Comparison of ENCODE assay signal across 7 mouse cellular contexts in the genomic region with DNA sequence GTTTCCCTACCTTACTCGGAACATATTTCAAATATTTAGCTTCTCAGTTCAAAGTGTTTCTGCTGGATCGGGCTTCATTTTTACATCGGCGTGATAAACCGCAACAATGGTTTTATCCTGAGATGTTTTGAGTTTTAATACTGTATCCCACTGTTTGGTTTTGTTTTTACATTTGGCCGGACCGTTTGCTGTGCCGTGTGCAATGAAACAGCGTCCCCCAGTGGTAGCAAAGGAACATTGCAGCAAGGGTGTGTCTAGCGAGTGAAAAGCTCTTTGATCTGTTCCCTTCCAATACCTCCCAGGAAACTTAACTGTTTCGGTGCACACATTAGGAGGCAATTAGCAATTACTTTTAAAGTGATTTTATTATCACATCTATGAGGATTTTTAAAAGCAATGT.
DNase-seq lines count a peak whose midpoint lies in the region; ATAC-seq and TF ChIP-seq lines count a peak whose summit lies in the region.

No protein-coding gene starts in this region.

- ATAC-seq in liver, embryonic 14.5 days (ENCODE audit: insufficient read depth) = no peak
- ATAC-seq in liver, embryonic 11.5 days (replicated peaks; ENCODE audit: low FRiP score) = no peak
- ATAC-seq in embryonic facial prominence, embryonic 11.5 days (replicated peaks; ENCODE audit: insufficient number of reproducible peaks, low FRiP score, low TSS enrichment, low read depth) = peak; percentile 21; the same call in 1 of the 2 replicates
- ATAC-seq in hindbrain, embryonic 13.5 days (ENCODE audit: low FRiP score) = peak; percentile 40; the same call in 1 of the 2 replicates
- ATAC-seq in midbrain, embryonic 15.5 days (replicated peaks) = peak; percentile 66; the same call in 1 of the 2 replicates

- H3K9me3 ChIP-seq in liver, embryonic 14.5 days (ENCODE audit: control insufficient read depth, low read length) = no peaks in the 10 kb centered on the region
- H3K9me3 ChIP-seq in liver, embryonic 11.5 days (ENCODE audit: control insufficient read depth, low read length) = no peaks in the 10 kb centered on the region
- H3K9me3 ChIP-seq in embryonic facial prominence, embryonic 11.5 days (replicated peaks; ENCODE audit: control insufficient read depth, low read length) = no peaks in the 10 kb centered on the region
- no peaks in the 10 kb centered on the region for H3K9me3 ChIP-seq in hindbrain, embryonic 13.5 days
- H3K9me3 ChIP-seq in midbrain, embryonic 15.5 days = no peaks in the 10 kb centered on the region

- no peak overlapping the region for H3K4me3 ChIP-seq in liver, embryonic 14.5 days (ENCODE audit: insufficient read depth in 1 of 2, low read depth in 2 of 2, low read length in 2 of 2)
- no peak overlapping the region for H3K4me3 ChIP-seq in liver, embryonic 11.5 days (ENCODE audit: low read depth, low read length)
- H3K4me3 ChIP-seq in embryonic facial prominence, embryonic 11.5 days (ENCODE audit: low read depth, low read length) = no peak overlapping the region
- no peak overlapping the region for H3K4me3 ChIP-seq in hindbrain, embryonic 13.5 days
- no peak overlapping the region for H3K4me3 ChIP-seq in midbrain, embryonic 15.5 days

- no peak for TF ChIP-seq EP300 in liver, embryonic 14.5 days (IDR thresholded peaks at IDR 0.05; ENCODE audit: low read depth)

- H3K36me3 ChIP-seq in liver, embryonic 14.5 days (replicated peaks; ENCODE audit: control insufficient read depth, insufficient read depth, low read depth) = no peaks in the 10 kb centered on the region
- H3K36me3 ChIP-seq in liver, embryonic 11.5 days (ENCODE audit: control insufficient read depth, insufficient read depth, low read length) = no peaks in the 10 kb centered on the region
- H3K36me3 ChIP-seq in embryonic facial prominence, embryonic 11.5 days (replicated peaks; ENCODE audit: control insufficient read depth, insufficient read depth, low read depth, low read length) = no peaks in the 10 kb centered on the region
- no peaks in the 10 kb centered on the region for H3K36me3 ChIP-seq in hindbrain, embryonic 13.5 days
- H3K36me3 ChIP-seq in midbrain, embryonic 15.5 days (replicated peaks) = no peaks in the 10 kb centered on the region

- no peak overlapping the region for H3K4me2 ChIP-seq in liver, embryonic 14.5 days (ENCODE audit: low read depth)
- no peak overlapping the region for H3K4me2 ChIP-seq in liver, embryonic 11.5 days
- no peak overlapping the region for H3K4me2 ChIP-seq in embryonic facial prominence, embryonic 11.5 days (ENCODE audit: low read depth, low read length)
- H3K4me2 ChIP-seq in hindbrain, embryonic 13.5 days = no peak overlapping the region
- peak overlapping the region; percentile 11; the same call in 1 of the 2 replicates for H3K4me2 ChIP-seq in midbrain, embryonic 15.5 days

- no peak for DNase-seq in liver, embryonic 14.5 days (ENCODE audit: low read depth in 3 of 3, low spot score in 3 of 3)
- no peak for DNase-seq in liver, embryonic 11.5 days (ENCODE audit: low spot score)
- DNase-seq in ZHBTc4 (ENCODE audit: low read depth, low spot score) = peak; percentile 41
- peak; percentile 72 for DNase-seq in embryonic facial prominence, embryonic 11.5 days (ENCODE audit: low spot score)
- DNase-seq in thymus, postnatal 25 days = no peak

- no peaks in the 10 kb centered on the region for H3K27me3 ChIP-seq in liver, embryonic 14.5 days (ENCODE audit: control insufficient read depth, insufficient read depth, low read length)
- H3K27me3 ChIP-seq in liver, embryonic 11.5 days (replicated peaks; ENCODE audit: control insufficient read depth, insufficient read depth, low read length) = no peaks in the 10 kb centered on the region
- no peaks in the 10 kb centered on the region for H3K27me3 ChIP-seq in embryonic facial prominence, embryonic 11.5 days (ENCODE audit: control insufficient read depth, insufficient read depth, low read length)
- 0 out of 2 replicates have a peak, but pooled peaks cover 3% of the 10 kb centered on the region for H3K27me3 ChIP-seq in hindbrain, embryonic 13.5 days
- H3K27me3 ChIP-seq in midbrain, embryonic 15.5 days (replicated peaks) = no peaks in the 10 kb centered on the region

- no peaks in the 10 kb centered on the region for H3K4me1 ChIP-seq in liver, embryonic 14.5 days (replicated peaks; ENCODE audit: control insufficient read depth in 2 of 2, insufficient read depth in 2 of 2, low read length in 1 of 2)
- H3K4me1 ChIP-seq in liver, embryonic 11.5 days (replicated peaks; ENCODE audit: control insufficient read depth, insufficient read depth, low read length) = no peaks in the 10 kb centered on the region
- H3K4me1 ChIP-seq in embryonic facial prominence, embryonic 11.5 days (ENCODE audit: control insufficient read depth, insufficient read depth, low read length) = no peaks in the 10 kb centered on the region
- H3K4me1 ChIP-seq in hindbrain, embryonic 13.5 days (replicated peaks) = peaks cover 25% of the 10 kb centered on the region
- H3K4me1 ChIP-seq in midbrain, embryonic 15.5 days = peaks cover 9% of the 10 kb centered on the region; the same call in 1 of the 2 replicates

- H3K27ac ChIP-seq in liver, embryonic 14.5 days = no peak overlapping the region
- H3K27ac ChIP-seq in liver, embryonic 11.5 days (ENCODE audit: low read depth, low read length) = no peak overlapping the region
- no peak overlapping the region for H3K27ac ChIP-seq in embryonic facial prominence, embryonic 11.5 days (replicated peaks; ENCODE audit: low read depth, low read length)
- H3K27ac ChIP-seq in hindbrain, embryonic 13.5 days = no peak overlapping the region
- 0 out of 2 replicates have a peak overlapping the region, but pooled peaks have one; percentile 34 for H3K27ac ChIP-seq in midbrain, embryonic 15.5 days

- TF ChIP-seq CTCF in liver, embryonic 14.5 days (IDR thresholded peaks at IDR 0.05; ENCODE audit: low read depth) = peak; percentile 70

- WGBS in liver, embryonic 14.5 days (ENCODE audit: insufficient replicate concordance) = 48% methylated on average over 11 of the region's 11 CpGs
- 53% methylated on average over 11 of the region's 11 CpGs for WGBS in liver, embryonic 11.5 days
- WGBS in embryonic facial prominence, embryonic 11.5 days = 40% methylated on average over 11 of the region's 11 CpGs
- 37% methylated on average over 11 of the region's 11 CpGs for WGBS in hindbrain, embryonic 13.5 days
- 42% methylated on average over 11 of the region's 11 CpGs for WGBS in midbrain, embryonic 15.5 days

- H3K9ac ChIP-seq in liver, embryonic 14.5 days (replicated peaks) = no peak overlapping the region
- no peak overlapping the region for H3K9ac ChIP-seq in liver, embryonic 11.5 days (ENCODE audit: low read depth, low read length)
- no peak overlapping the region for H3K9ac ChIP-seq in embryonic facial prominence, embryonic 11.5 days (replicated peaks; ENCODE audit: low read length)
- no peak overlapping the region for H3K9ac ChIP-seq in hindbrain, embryonic 13.5 days
- H3K9ac ChIP-seq in midbrain, embryonic 15.5 days = no peak overlapping the region

Comparison
In these comparisons a context has a peak if more than half of its experiments do, and no peak if none do; other contexts are left out.
1. ATAC-seq: peak in embryonic facial prominence, embryonic 11.5 days (single experiment), hindbrain, embryonic 13.5 days (single experiment) and midbrain, embryonic 15.5 days (single experiment); none in liver, embryonic 14.5 days (single experiment) and liver, embryonic 11.5 days (single experiment).
2. DNase-seq: peak in ZHBTc4 (single experiment) and embryonic facial prominence, embryonic 11.5 days (single experiment); none in liver, embryonic 14.5 days (0 of 3), liver, embryonic 11.5 days (single experiment) and thymus, postnatal 25 days (single experiment).